Mouse (Mus musculus): ENCODE data around the gene AU022252.
"Not testable (repeated sequence)": the region's sequence is repeated elsewhere in the genome, so short reads cannot be mapped to it uniquely, and the experiment has no call there.

AU022252 gene

DNA sequence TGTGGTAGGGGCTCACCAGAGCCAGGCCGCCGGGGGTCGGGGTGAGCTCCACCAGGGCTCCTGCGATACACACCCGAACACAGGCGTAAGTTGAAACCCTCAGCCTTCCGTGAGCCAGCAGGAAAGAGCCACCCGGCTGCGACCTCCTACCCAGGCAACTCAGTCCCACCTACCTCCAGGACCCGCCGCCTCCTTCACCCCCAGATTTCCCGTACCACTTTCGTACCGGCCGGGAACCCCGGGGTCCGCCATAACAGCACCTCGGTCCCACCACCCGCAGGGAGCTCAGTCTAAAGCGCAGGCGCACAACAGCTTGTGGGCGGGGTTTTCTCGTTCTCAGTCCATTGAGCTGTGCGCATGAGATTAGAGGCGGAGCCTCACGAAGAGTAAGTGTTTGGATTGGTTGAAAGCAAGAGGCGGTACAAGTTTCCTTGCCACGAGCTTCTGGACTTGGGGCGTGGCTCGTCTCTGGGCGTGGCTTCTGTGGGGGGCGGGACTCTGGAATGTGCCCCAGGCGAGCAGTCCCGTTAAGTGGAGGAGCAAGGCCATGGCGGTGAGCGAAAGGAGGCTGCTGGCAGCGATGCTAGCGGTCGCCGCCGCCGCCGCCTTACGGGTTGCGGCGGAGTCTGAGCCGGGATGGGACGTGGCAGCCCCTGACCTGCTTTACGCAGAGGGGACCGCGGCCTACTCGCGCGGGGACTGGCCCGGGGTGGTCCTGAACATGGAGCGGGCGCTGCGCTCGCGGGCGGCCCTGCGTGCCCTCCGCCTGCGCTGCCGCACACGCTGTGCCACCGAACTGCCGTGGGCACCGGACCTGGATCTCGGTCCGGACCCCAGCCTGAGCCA, at the start of gene AU022252, which contains the start of gene P3h1:
AU022252 (minus strand) TSS at position 303 of the 846 bp plus-strand sequence.
P3h1 (plus strand) TSS at position 506 of the 846 bp plus-strand sequence.
- in situ Hi-C loops (cut with MboI; ENCODE audit: low sequenced_read_pairs), result no loop called here

DNA sequence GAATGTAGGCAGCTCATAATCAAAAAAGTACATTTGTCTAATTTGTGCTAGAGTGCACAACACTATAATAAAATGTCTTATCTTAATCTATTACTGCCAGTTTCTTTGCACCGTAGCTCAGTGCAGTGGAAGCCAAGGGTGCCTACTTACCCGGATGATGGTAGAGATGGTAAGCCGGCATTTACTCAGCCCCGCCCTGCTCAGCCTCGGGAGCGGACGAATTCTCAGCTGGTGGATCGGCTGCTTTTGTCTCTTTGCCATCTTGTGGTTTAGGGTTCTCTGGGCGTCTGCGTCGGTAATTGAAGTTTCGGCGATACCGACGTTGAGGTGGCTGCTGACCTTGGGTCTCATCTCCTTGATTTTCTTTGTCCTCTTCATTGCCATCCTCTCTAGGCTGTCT, 46.3 kb upstream of the AU022252 start:
- in situ Hi-C loops (cut with MboI; ENCODE audit: low sequenced_read_pairs), result not testable (repeated sequence)

DNA sequence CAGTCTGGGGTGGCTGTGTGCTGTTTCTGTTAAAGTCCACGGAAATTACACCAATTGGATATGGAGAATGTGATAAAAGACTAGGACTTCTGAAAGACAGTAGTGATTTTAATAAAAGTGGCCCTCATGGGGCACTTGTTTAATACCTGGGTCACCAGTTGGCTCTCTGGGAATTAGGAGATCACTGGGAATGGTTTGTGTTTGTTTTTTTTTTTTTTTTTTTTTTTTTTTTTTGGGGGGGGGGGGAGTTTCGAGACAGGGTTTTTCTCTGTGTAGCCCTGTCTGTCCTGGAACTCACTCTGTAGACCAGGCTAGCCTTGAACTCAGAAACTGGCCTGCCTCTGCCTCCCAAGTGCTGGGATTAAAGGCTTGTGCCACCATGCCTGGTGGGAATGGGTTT, 43.2 kb upstream of the AU022252 start:
- in situ Hi-C loops (cut with MboI; ENCODE audit: low sequenced_read_pairs), result no loop called here

DNA sequence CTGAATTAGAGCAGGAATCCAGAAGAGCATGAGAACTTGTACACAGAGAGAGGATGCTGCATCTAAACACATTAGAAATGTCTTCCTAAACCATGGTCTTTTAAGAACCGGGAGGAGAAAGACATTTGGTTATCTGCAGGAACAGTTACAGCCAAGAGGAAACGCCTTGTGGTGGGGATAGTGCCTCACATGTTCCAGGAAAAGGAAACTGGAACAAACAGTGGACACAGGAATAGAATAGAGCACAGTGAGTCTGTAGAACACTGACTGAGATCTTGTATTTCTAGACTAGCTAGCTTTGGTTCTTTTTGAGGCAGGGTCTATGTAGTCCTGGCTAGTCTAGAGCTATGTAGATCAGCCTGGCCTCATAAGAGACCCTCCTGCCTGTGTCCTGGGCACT, 42.7 kb upstream of the AU022252 start:
- in situ Hi-C loops (cut with MboI; ENCODE audit: low sequenced_read_pairs), result no loop called here

DNA sequence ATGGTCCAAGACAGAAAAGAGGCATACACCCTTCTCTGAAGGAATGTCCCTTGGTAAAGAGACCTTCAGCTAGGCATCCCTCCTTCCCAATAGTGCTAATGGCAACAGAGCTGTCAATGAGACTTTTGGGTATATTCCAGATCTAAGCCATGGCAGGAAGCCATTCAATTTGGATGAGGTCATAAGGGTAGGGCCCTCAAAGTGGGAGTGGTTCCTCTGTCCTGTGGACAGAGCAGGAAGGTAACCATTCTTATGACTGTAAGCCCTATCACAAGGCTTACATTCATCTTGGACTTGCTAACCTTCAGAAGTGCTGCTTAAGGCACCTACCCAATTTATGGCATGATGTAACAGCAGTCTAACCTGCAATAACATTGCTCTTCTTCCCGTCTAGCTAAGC, 42.1 kb upstream of the AU022252 start:
- in situ Hi-C loops (cut with MboI; ENCODE audit: low sequenced_read_pairs), result no loop called here

DNA sequence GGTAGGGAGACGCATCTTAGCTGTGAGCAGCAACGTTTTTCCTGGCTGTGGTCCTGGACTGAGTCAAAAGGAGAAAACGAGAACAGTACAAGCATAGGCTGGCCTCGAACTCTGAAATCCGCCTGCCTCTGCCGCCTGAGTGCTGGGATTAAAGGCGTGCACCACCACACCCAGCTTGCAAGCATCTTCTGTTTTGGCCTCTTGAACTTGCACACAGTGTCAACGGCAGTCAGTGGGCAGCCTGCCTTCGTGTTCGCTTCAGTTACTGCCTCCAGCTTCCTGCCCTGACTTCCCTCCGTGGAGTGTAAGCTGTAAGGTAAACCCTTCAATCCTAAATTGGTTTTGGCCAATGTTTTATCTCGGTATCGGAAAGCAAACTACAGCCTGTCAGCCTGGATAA, 34.1 kb upstream of the AU022252 start:
- in situ Hi-C loops (cut with MboI; ENCODE audit: low sequenced_read_pairs), result no loop called here

DNA sequence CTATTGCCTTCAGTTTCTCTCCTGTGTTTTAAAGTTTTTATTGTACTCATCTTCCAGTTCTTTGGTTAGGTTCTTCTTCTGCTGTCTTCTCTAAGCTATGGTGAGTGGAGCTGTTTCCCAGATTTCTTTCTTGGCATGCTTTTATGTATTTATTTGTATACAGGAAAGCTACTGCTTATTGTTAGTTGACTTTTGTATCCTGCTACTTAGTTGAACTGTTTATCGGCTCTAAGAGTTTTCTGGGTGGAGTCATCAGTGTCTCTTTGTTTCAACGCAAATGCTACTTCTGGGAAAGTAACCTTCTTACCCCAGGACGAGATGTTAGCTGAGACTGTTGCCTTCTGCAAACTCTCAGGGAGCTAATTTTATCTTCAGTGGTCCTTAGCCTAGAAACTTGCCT, 30.9 kb upstream of the AU022252 start:
- in situ Hi-C loops (cut with MboI; ENCODE audit: low sequenced_read_pairs), result no loop called here

DNA sequence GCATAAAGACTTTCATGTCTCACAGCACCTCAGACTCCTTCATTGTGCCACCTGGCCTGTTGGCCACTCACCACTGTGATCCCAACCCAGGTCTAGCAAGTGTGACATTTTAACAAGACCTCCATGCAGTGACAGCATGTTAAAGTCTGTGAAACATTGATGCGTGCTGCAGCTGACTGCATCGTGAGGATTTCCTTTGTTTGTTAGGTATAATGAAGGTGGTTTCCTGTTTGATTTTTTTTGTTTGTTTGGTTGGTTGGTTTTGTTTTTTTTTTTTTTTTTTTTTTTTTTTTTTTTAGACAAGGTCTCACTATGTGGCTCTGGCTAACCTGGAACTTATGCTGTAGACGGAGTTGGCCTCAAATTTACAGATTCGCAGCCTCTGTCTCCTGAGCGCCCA, 30.0 kb upstream of the AU022252 start:
- in situ Hi-C loops (cut with MboI; ENCODE audit: low sequenced_read_pairs), result no loop called here

DNA sequence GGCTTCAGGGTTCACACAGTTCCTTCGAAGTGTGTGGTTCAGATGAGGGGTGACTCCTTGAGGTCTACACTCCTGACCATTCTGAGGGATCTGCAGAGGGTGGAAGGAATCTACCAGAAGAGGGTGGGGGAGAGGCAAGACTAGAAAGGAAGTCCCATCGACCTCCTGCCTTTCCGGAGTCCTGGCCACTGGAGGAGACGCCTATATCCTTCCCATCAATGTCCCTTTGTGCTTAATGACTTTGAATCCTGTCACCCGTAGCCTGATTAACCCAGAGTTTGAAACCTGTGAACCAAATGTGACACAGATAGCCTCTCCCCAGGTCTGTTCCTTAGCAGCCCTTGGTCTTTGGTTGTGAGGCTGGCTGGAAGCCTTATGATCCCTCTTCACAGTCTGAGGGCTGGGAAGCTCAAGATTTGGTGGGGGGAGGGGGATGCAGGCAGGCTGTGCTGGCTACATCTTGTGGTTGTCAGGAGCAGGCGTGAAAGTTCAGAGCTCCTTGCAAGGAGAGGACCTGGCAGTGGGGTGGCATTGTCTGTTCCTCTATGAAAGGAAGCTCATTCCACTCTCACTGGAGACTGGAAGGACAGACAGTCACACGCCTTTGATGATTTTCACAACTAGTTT, 28.7 kb upstream of the AU022252 start:
- in situ Hi-C loops (cut with MboI; ENCODE audit: low sequenced_read_pairs), result no loop called here

DNA sequence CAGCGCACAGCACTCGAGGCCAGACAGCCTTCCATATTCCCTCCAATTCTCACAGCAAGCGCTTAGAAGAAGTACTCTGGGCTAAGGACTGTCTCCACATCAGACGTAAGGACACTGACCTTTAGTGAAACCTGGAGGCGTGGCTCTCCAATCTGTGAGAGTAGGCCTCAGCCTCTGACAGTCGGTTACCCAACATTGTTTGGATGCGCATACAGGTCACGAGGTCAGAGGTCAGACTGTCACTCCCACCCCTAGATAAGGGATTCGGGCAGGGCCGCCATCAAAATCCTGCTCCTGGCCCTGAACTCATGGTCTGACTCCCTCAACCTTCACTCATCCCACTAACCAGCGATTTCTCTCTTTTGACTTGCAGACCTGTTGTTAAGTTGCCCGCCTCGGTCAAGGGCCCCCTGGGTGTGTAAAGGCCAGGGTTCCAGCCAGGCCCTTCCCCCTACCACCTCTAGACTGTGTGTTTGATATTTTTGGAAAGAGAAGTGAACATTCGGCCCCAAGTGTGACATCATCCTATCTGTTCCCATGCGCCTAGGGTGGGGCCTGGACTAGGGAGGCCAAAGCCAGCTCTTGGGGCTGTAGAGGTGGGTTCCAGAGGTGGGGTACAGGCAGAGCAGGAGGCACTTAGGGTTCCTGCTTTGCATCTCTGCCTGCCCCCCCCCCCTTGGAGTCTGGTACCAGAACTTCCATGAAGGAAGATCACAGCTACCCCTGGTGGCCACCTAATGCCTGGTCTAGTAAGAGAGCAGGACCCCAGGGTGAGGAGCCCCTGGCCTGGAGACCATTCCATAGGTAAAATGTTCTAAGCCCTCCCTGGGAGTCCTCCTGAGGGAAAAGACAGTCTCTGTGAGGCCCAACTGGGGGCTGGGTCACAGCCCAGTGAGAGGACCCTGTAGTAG, 27.1 kb upstream of the AU022252 start:
- in situ Hi-C loops (cut with MboI; ENCODE audit: low sequenced_read_pairs), result no loop called here

DNA sequence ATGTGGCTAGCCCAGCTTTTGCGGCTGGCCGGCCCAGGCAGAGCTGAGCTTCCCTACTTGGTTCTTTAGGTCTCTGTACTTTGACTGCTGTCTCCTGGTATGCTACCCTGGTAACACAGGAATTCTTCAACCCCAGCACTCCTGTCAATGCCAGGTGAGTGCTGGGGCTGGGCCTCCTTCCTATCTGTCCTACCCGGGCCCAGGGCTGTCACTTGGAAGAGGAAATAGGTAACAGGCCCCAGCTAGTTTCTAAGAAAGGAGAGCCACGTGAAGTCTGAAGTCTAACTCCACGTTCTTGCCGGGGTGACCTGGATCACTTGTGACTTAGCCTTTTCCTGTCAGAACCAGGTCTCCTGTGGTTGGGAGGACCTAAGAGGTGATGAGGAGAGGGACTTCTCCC, 24.6 kb upstream of the AU022252 start:
- in situ Hi-C loops (cut with MboI; ENCODE audit: low sequenced_read_pairs), result no loop called here

DNA sequence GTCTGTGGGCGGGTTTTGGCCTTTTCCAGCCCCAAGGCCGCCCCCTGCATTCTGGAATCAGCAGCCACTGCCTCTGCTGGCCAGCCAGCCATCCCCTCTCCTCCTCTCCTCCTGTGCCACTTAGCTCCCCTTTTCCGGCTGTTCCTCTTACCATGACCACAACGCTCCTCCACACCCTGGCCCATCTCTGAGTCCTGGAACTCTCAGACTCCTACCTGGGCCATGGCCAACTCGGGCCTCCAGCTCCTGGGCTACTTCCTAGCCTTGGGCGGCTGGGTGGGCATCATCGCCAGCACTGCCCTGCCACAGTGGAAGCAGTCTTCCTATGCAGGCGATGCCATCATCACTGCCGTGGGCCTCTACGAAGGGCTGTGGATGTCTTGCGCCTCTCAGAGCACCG, 22.8 kb upstream of the AU022252 start, which contains the start of gene Cldn19:
Cldn19 (plus strand) TSS at position 64 of the 400 bp plus-strand sequence.
- in situ Hi-C loops (cut with MboI; ENCODE audit: low sequenced_read_pairs), result no loop called here

DNA sequence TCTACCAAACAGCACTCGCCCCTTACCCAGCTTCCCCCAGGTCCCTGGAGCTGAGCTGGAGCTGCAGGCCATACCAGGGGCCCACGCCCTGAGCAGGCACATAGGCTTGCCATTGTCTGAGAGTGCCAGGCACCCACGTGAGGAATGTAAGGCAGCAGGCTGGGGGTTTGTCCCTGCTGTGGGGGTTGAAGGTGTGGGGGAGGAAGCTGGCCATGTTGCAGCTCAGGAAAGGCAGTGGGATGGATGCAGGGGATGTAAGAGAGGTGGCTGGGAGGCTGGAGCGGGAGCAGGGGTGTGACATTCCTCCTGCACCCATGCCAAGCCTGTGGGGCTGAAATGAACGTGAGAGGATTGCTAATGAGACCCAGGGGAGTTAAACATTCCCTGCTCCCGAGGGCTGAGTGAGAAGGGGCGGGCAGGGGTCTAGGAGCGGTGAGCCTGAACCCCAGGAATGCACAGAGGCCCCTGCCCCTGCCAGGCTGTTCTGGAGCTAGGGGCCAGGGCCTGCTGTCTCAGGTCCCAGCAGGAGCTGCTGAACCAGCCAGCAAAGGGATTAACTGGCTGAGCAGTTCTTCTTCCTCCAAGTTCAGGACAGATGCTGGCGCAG, 21.6 kb upstream of the AU022252 start:
- in situ Hi-C loops (cut with MboI; ENCODE audit: low sequenced_read_pairs), result no loop called here

DNA sequence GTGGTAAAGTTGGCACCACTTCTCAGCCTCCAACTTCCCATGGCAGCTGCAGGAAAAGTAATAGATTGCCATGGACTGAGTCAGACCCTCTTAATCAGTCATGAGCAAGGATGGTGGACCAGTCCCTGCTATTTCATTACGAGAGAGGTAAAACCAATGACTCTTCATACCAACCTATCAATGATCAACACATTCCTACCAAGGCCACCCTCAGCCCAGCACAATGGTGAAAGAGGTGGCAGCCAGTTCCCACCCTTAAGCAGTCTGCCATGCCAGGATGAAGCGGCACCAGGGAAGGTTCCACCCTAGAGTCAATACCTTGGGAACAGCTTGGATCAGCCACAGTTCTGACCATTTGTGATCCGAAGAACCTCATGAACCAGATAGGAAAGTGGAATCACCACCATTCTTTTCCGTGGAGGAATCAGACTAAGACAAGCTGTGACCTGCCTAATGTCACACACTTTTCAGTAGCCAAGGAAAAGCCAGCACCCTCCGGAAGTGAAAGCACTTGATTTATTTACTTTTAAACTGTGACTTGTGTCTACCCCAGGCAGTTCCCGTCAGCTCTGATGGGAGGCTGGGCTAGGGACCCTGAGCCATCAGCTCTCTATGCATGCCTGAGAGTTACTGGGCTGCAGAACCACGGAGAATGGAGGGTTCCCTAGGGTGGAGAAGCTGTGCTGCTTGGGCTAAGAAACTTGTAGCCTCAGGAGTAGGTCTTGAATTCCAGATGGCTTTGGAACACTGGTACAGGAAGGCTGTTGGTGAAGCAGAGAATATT, 19.7 kb upstream of the AU022252 start:
- in situ Hi-C loops (cut with MboI; ENCODE audit: low sequenced_read_pairs), result no loop called here

DNA sequence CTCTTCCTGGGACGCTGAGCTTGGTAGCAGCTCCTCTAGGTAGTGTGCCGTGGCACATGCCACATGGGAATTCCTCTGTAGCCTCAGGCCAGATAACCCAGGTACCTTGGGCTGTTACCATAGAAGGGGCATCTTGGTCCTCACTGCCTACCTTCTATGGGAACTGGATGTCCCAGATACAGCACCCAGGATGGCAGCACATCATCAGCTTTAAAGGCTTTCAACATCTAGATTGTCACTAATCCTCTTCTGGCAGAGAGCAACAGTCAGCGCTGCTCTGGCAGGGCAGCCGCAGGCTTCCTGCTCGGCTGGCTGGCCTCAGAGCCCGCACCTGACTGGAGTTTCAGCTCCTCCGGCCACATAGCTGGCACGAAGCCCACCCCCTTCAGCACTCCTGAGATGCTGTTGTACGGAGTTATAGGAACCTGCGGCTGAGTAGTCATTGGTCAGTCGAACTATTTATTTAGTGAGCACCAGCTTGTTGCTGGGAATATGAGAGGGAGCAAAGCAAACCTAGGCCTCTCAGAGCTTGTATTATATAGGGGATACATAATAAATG, 16.0 kb upstream of the AU022252 start:
- in situ Hi-C loops (cut with MboI; ENCODE audit: low sequenced_read_pairs), result loop anchor here (10.0 kb wide), 1 partner anchor 96 kb away; no protein-coding TSS in a partner anchor

DNA sequence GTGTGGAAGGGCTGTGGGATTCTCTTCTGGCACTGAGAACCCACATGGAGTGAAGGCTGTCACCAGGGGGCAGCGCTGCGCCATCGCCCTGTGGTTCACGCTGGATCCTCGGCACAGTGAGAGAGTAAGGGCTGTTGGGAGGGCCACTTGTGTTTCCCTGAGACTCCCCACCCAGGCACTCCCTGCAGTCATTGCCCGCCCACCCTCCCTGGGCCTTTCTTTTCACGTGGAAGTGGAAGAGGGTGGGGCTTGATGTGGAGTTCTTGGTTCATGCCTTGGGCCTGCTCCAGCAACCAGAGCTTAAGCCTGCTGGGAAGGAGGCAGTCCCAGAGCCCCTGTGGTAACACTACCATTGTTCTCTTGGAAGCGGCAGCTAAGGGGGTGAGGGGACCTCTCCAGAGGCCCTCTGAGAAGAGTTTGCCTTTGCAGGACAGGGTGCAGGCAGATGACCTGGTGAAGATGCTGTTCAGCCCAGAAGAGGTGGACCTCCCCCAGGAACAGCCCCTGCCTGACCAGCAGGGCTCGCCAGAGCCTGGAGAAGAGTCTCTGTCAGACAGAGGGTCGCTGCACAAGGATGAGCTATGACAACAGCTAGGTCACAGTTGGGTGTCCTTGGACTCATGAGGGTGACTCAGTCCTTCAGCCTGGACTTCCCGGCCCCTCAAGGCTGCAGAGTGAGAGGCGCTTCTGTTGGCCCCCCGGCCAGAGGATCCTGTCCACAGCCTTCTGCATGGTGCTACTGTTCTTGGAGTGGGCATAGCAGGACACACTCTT, 15.1 kb upstream of the AU022252 start:
- in situ Hi-C loops (cut with MboI; ENCODE audit: low sequenced_read_pairs), result loop anchor here (10.0 kb wide), 1 partner anchor 97 kb away; no protein-coding TSS in a partner anchor

DNA sequence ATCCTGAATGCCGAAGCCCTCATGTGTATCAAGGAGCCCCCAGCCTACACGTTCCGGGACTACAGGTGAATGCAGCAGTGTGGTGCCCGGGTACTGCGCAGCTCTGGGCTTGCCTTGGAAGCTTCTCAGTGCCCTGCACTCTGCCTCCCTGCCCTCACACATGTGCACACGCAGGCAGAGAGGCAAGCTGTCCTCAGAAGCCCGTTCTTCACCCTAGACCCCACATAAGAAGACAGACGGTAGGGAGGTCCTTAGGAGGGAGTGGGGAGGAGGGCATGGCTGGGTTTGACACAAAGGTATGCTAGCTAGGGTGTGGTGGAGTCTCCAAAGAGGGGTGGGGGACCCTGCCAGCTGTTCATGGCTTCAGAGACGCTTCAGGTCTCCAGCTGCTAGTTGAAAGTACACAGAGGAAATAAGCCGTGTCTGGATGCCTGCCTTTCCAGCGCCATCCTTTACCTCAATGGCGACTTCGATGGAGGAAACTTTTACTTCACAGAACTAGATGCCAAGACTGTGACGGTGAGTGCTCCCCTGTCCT, 14.2 kb upstream of the AU022252 start:
- in situ Hi-C loops (cut with MboI; ENCODE audit: low sequenced_read_pairs), result loop anchor here (10.0 kb wide), 1 partner anchor 98 kb away; no protein-coding TSS in a partner anchor

DNA sequence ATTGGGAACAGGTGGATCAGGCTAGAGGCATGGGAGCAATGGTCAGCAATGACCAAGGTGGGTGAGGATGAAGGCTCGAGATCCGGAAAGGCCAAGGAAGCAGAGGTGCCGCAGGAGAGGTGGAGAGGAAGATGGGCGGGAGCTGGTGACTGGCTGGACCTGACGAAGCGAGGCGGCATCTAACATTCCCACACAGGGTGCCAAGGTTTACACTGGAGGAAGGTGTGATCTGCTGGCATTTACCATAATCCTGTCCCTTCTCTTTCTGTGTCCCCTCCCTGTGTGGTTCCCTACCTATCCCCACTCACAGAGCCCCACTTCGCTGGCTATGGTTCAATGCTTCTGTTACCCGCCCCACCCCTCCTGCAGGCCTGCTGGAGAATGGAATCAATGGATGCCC, 13.4 kb upstream of the AU022252 start:
- in situ Hi-C loops (cut with MboI; ENCODE audit: low sequenced_read_pairs), result loop anchor here (10.0 kb wide), 1 partner anchor 99 kb away; no protein-coding TSS in a partner anchor
